In the genomic region with DNA sequence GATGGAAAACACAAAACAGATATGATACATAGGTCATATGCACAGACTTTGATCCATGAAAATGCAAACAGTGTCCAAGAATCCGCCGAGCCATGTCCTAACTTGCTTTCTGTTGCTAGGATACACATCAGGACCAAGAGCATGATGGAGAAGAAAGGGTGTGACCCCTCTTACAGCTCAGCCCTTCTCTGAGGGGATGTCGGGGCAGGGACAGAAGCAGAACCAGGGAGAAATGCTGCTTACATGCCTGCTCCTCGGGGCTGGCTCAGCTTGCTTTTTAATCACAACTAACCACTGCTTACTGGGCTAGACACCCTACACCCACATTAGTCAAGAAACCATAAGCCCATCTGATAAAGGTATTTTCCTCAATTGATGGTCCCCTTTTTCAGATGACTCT, we compare ENCODE assay signal across 12 mouse cellular contexts.
"Had no signal": no experiment of that assay in that cellular context is flagged by ENCODE, and none has a peak within 500 bp of the region (broad histone marks: within the 10 kb centered on the region; RNA-seq: fewer than 3 reads in every experiment).

No protein-coding gene starts in this region.

- ATAC-seq: midbrain, embryonic 16.5 days had no signal

- H3K27ac ChIP-seq: midbrain, embryonic 10.5 days; midbrain, embryonic 12.5 days; neural tube, embryonic 13.5 days; stomach, embryonic 15.5 days; stomach, postnatal 0 days had no signal

- DNase-seq: midbrain, embryonic 14.5 days; right cerebral cortex, postnatal 14 days; thymus, adult 2 months; thymus, postnatal 25 days; thymus, postnatal 4 days had no signal

- H3K27me3 ChIP-seq: midbrain, embryonic 12.5 days; neural tube, embryonic 13.5 days; stomach, embryonic 15.5 days had no signal

- H3K9me3 ChIP-seq: midbrain, embryonic 10.5 days; midbrain, embryonic 12.5 days; neural tube, embryonic 13.5 days; stomach, embryonic 15.5 days had no signal

- H3K36me3 ChIP-seq: stomach, embryonic 15.5 days had no signal

- H3K4me3 ChIP-seq: midbrain, embryonic 10.5 days; midbrain, embryonic 12.5 days; myocyte; neural tube, embryonic 13.5 days; stomach, embryonic 15.5 days had no signal

- H3K4me1 ChIP-seq: midbrain, embryonic 12.5 days; neural tube, embryonic 13.5 days; stomach, embryonic 15.5 days had no signal
